Mouse (Mus musculus): ENCODE measurements around the gene Prss12. TPM values are rescaled to one million over a fixed set of nuclear protein-coding genes. Genes with fewer than 3 reads are reported as not detected.
A peak's percentile ranks its signal among the peaks of the same experiment; 100 is the strongest.

The Prss12 gene
- polyA plus RNA-seq, 2 experiments = 0.13 to 0.34 TPM

GRCm38 (mm10) chr3:123511818-123512217 lies 65.1 kb downstream of the Prss12 start:
- Histone ChIP-seq H3K27ac (no peak overlapping the region), H3K4me2 (ENCODE audit: low read depth) (no peak overlapping the region), H3K36me3 (replicated peaks; ENCODE audit: control insufficient read depth, insufficient read depth, low read depth) (peaks cover 9% of the 10 kb centered on the region), H3K9ac (replicated peaks) (no peak overlapping the region), H3K27me3 (ENCODE audit: control insufficient read depth, insufficient read depth, low read length) (no peaks in the 10 kb centered on the region), H3K9me3 (ENCODE audit: control insufficient read depth, low read length) (no peaks in the 10 kb centered on the region), H3K4me1 (replicated peaks; ENCODE audit: control insufficient read depth in 2 of 2, insufficient read depth in 2 of 2, low read length in 1 of 2) (peaks cover 0 to 3% of the 10 kb centered on the region in 2 experiments; a peak in 1 of 4 replicates), H3K4me3 (ENCODE audit: insufficient read depth in 1 of 2, low read depth in 2 of 2, low read length in 2 of 2) (no peak overlapping the region)
- TF ChIP-seq CTCF (IDR thresholded peaks at IDR 0.05; ENCODE audit: low read depth) (no peak; the same call in 1 of the 2 replicates), EP300 (IDR thresholded peaks at IDR 0.05; ENCODE audit: low read depth) (no peak)
- ATAC-seq (ENCODE audit: insufficient read depth) (no peak), DNase-seq (ENCODE audit: low read depth in 3 of 3, low spot score in 3 of 3) (no peak)
- 47% methylated on average over 4 of the region's 4 CpGs for WGBS (ENCODE audit: insufficient replicate concordance)

DNA sequence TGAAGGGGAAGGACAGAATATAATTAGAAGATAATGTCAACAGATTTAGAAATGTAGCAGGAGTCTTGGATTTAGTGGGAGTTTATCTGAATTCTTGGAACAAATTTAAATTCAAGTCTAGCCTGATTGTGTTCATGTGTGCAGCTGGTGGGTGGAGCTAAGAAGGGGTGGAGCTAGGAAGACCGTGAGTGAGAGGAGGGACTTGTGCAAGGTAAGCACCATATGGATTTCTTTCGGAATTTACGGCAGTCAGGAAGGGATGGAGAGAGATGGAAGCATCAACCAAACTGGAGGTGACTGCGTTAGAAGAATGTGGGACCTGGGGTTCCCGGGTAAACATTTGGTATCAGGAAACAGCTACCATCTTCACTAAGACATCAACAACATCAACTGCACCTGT lies 68.2 kb downstream of the Prss12 start:
- WGBS (ENCODE audit: insufficient replicate concordance) = 40% methylated on average over 5 of the region's 5 CpGs

DNA sequence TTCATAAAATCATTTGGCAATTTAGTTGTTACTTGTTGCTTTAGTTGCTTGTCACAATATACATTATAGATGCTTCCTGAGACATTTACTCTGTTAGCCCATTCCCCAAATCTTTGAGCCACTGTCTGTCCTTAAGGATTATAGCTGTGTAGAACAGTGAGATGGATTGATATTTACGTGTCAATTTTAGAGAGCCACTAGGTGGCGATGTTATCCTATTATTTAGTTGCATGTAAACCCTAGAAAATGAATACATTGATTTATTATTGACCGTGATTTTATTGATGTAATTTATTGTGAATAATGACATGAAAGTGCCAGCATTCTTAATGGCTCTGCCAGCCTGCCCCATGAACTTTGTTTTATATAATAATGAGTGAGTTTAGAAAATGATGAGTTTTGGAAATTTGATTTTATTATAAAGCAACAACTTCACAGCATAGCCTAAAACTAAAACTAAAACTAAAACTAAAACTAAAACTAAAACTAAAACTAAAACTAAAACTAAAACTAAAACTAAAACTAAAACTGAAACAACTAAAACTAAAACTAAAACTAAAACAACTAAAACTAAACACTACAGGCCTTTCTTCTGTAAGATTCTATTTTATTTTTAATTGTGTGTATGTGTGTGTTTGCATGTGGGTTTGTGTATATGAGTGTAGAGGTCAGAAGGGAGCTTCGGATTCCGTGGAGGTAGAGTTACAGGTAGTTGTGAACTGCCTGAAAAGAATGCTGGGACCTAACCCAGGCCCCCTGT lies 69.1 kb downstream of the Prss12 start:
- Histone ChIP-seq H3K9me3 (ENCODE audit: control insufficient read depth, low read length) (no peaks in the 10 kb centered on the region), H3K4me3 (ENCODE audit: insufficient read depth in 1 of 2, low read depth in 2 of 2, low read length in 2 of 2) (no peak overlapping the region), H3K4me1 (replicated peaks; ENCODE audit: control insufficient read depth in 2 of 2, insufficient read depth in 2 of 2, low read length in 1 of 2) (no peaks in the 10 kb centered on the region), H3K9ac (replicated peaks) (no peak overlapping the region), H3K4me2 (ENCODE audit: low read depth) (no peak overlapping the region), H3K36me3 (replicated peaks; ENCODE audit: control insufficient read depth, insufficient read depth, low read depth) (no peaks in the 10 kb centered on the region), H3K27ac (no peak overlapping the region), H3K27me3 (ENCODE audit: control insufficient read depth, insufficient read depth, low read length) (no peaks in the 10 kb centered on the region)
- ATAC-seq (ENCODE audit: insufficient read depth) (no peak), DNase-seq (ENCODE audit: low read depth in 3 of 3, low spot score in 3 of 3) (no peak)
- 9% methylated on average over 5 of the region's 5 CpGs for WGBS (ENCODE audit: insufficient replicate concordance)
- peak; percentile 46; the same call in 1 of the 2 replicates for TF ChIP-seq CTCF (IDR thresholded peaks at IDR 0.05; ENCODE audit: low read depth)
- TF ChIP-seq EP300 (IDR thresholded peaks at IDR 0.05; ENCODE audit: low read depth) = no peak

More for the DNA sequence above, 68.2 kb downstream of the Prss12 start:
- Histone ChIP-seq H3K9me3 (ENCODE audit: control insufficient read depth, low read length) (no peaks in the 10 kb centered on the region), H3K4me1 (replicated peaks; ENCODE audit: control insufficient read depth in 2 of 2, insufficient read depth in 2 of 2, low read length in 1 of 2) (peaks cover 0 to under 1% of the 10 kb centered on the region in 2 experiments; a peak in 1 of 4 replicates), H3K9ac (replicated peaks) (no peak overlapping the region), H3K4me3 (ENCODE audit: insufficient read depth in 1 of 2, low read depth in 2 of 2, low read length in 2 of 2) (no peak overlapping the region), H3K36me3 (replicated peaks; ENCODE audit: control insufficient read depth, insufficient read depth, low read depth) (no peaks in the 10 kb centered on the region), H3K27ac (no peak overlapping the region), H3K27me3 (ENCODE audit: control insufficient read depth, insufficient read depth, low read length) (no peaks in the 10 kb centered on the region), H3K4me2 (ENCODE audit: low read depth) (no peak overlapping the region)
- no peak for DNase-seq (ENCODE audit: low read depth in 3 of 3, low spot score in 3 of 3)
- TF ChIP-seq CTCF (IDR thresholded peaks at IDR 0.05; ENCODE audit: low read depth) (no peak), EP300 (IDR thresholded peaks at IDR 0.05; ENCODE audit: low read depth) (no peak)
- ATAC-seq (ENCODE audit: insufficient read depth) = no peak

DNA sequence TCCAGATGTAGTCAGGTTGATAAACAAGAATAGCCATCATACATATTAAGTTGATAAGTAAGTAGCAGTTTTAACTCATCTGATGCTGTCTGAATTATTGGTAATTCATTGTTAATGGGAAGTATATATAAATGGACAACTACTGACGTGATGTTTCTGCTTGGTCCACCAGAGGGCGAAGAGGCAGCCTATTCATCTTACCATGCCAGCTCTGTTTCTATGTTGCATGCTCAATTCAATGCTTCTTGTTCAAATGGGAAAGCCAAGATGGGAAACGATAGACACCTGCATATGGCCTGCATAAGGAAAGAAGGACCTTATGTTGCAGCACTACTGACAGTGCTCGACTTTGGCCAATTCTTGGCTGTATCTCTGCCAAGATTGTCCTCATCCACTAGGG lies 70.1 kb downstream of the Prss12 start:
- no peak for ATAC-seq (ENCODE audit: insufficient read depth)
- 26% methylated on average over 4 of the region's 4 CpGs for WGBS (ENCODE audit: insufficient replicate concordance)
- H3K4me1 ChIP-seq (replicated peaks; ENCODE audit: control insufficient read depth in 2 of 2, insufficient read depth in 2 of 2, low read length in 1 of 2) = no peaks in the 10 kb centered on the region
- no peaks in the 10 kb centered on the region for H3K36me3 ChIP-seq (replicated peaks; ENCODE audit: control insufficient read depth, insufficient read depth, low read depth)
- TF ChIP-seq EP300 (IDR thresholded peaks at IDR 0.05; ENCODE audit: low read depth) (no peak), CTCF (IDR thresholded peaks at IDR 0.05; ENCODE audit: low read depth) (peak; percentile 54)
- no peaks in the 10 kb centered on the region for H3K9me3 ChIP-seq (ENCODE audit: control insufficient read depth, low read length)
- no peak overlapping the region for H3K4me2 ChIP-seq (ENCODE audit: low read depth)
- H3K4me3 ChIP-seq (ENCODE audit: insufficient read depth in 1 of 2, low read depth in 2 of 2, low read length in 2 of 2) = no peak overlapping the region
- H3K27ac ChIP-seq = no peak overlapping the region
- no peaks in the 10 kb centered on the region for H3K27me3 ChIP-seq (ENCODE audit: control insufficient read depth, insufficient read depth, low read length)
- no peak for DNase-seq (ENCODE audit: low read depth in 3 of 3, low spot score in 3 of 3)
- H3K9ac ChIP-seq (replicated peaks) = no peak overlapping the region

DNA sequence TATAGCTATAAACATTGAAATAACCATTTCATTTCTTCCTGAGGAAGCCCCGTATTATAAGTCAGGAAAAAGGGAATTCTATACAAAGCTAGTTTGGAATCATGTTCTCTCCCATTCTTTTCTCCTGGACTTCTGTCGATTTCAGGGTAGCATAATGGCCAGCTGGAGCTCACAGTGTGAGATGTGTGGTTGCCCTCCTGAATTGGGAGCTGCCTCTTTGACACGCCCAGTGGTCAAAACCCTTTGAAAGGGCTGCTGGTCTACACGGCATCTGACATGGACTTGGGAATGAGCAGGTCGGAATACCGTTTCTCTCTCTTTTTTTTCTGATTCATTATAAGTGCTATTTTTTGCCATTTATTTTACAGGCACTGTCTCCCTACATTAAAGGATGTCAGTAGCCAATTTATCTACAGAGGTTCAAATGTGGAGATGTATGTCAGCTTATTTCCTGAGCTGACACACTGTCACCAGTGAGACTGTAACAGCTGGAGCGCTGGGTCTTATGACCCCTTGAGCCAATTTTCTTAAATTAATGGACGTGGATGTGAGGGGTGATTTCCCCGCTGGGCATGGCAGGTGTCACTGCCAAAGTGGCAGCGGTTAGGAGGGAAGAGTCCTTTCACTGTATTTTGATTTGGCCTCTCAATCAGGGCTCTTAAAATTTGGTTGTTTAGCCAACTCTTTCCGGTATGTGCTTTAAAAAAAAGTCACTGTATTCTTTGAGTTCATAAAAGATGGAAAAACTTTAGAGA lies 79.8 kb downstream of the Prss12 start:
- WGBS (ENCODE audit: insufficient replicate concordance) = 58% methylated on average over 11 of the region's 11 CpGs
- H3K4me1 ChIP-seq (replicated peaks; ENCODE audit: control insufficient read depth in 2 of 2, insufficient read depth in 2 of 2, low read length in 1 of 2) = no peaks in the 10 kb centered on the region
- H3K27ac ChIP-seq = no peak overlapping the region
- no peaks in the 10 kb centered on the region for H3K27me3 ChIP-seq (ENCODE audit: control insufficient read depth, insufficient read depth, low read length)
- no peaks in the 10 kb centered on the region for H3K36me3 ChIP-seq (replicated peaks; ENCODE audit: control insufficient read depth, insufficient read depth, low read depth)
- ATAC-seq (ENCODE audit: insufficient read depth) = no peak
- no peak for DNase-seq (ENCODE audit: low read depth in 3 of 3, low spot score in 3 of 3)
- no peaks in the 10 kb centered on the region for H3K9me3 ChIP-seq (ENCODE audit: control insufficient read depth, low read length)
- no peak overlapping the region for H3K4me3 ChIP-seq (ENCODE audit: insufficient read depth in 1 of 2, low read depth in 2 of 2, low read length in 2 of 2)
- no peak overlapping the region for H3K9ac ChIP-seq (replicated peaks)
- no peak overlapping the region for H3K4me2 ChIP-seq (ENCODE audit: low read depth)
- TF ChIP-seq CTCF (IDR thresholded peaks at IDR 0.05; ENCODE audit: low read depth) = no peak
- TF ChIP-seq EP300 (IDR thresholded peaks at IDR 0.05; ENCODE audit: low read depth) = no peak
